ENCODE assay signal across 27 mouse cellular contexts in the genomic region with DNA sequence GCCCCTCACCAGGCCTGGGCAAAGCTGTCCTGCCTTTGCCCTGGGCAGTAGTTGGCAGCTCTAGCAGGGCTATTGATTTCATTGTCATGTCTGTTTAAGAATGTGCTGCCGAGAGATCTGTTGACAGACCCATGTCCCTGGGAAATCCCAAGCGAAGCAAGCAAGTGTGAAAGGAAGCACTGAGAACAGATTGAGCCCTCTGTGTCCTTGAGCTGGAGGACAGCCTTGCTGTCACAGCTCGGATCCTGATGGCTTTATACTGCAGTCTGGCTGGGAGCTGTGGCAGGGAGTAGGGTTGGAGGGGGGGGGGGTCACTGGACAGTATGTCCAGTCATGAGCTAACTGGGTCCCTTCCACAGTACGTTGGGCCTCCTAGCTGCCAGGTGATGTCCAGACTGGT. TPM values are rescaled to one million over a fixed set of nuclear protein-coding genes. Genes with fewer than 3 reads are reported as not detected.
DNase-seq lines count a peak whose midpoint lies in the region; ATAC-seq and TF ChIP-seq lines count a peak whose summit lies in the region.
"Had no signal": no experiment of that assay in that cellular context is flagged by ENCODE, and none has a peak within 500 bp of the region (broad histone marks: within the 10 kb centered on the region; RNA-seq: fewer than 3 reads in every experiment).

No protein-coding gene starts in this region.

- WGBS in forebrain, embryonic 15.5 days = 65% methylated on average over 4 of the region's 4 CpGs
- 75% methylated on average over 4 of the region's 4 CpGs for WGBS in forebrain, embryonic 12.5 days

- no peaks in the 10 kb centered on the region for H3K27me3 ChIP-seq in forebrain, embryonic 15.5 days
- peaks cover 19% of the 10 kb centered on the region for H3K27me3 ChIP-seq in forebrain, embryonic 12.5 days
- H3K27me3 ChIP-seq: embryonic facial prominence, embryonic 12.5 days; heart, embryonic 15.5 days; midbrain, embryonic 12.5 days; neural tube, embryonic 13.5 days; stomach, embryonic 15.5 days had no signal

- no peak overlapping the region for H3K4me2 ChIP-seq in forebrain, embryonic 15.5 days (replicated peaks)
- H3K4me2 ChIP-seq in forebrain, embryonic 12.5 days = no peak overlapping the region
- H3K4me2 ChIP-seq: embryonic facial prominence, embryonic 12.5 days; heart, embryonic 15.5 days; lung, embryonic 14.5 days; midbrain, embryonic 12.5 days; neural tube, embryonic 13.5 days; stomach, embryonic 15.5 days had no signal

- peak overlapping the region; percentile 81; the same call in 1 of the 2 replicates for H3K27ac ChIP-seq in forebrain, embryonic 15.5 days (replicated peaks)
- H3K27ac ChIP-seq in forebrain, embryonic 12.5 days = no peak overlapping the region; the same call in 1 of the 2 replicates
- H3K27ac ChIP-seq in layer of hippocampus, adult 2 months = peak overlapping the region; percentile 93
- H3K27ac ChIP-seq: embryonic facial prominence, embryonic 12.5 days; heart, adult 2 months; heart, embryonic 15.5 days; liver, embryonic 14.5 days; midbrain, embryonic 12.5 days; stomach, embryonic 15.5 days had no signal

- H3K4me1 ChIP-seq in forebrain, embryonic 15.5 days = peaks cover 33% of the 10 kb centered on the region
- peaks cover 19% of the 10 kb centered on the region for H3K4me1 ChIP-seq in forebrain, embryonic 12.5 days

- H3K9ac ChIP-seq in forebrain, embryonic 15.5 days (replicated peaks) = no peak overlapping the region
- H3K9ac ChIP-seq in forebrain, embryonic 12.5 days = no peak overlapping the region
- H3K9ac ChIP-seq: embryonic facial prominence, embryonic 12.5 days; heart, embryonic 15.5 days; liver, embryonic 14.5 days; lung, embryonic 14.5 days; midbrain, embryonic 12.5 days; neural tube, embryonic 13.5 days; stomach, embryonic 15.5 days had no signal

- no peak for TF ChIP-seq CTCF in layer of hippocampus, adult 2 months (conservative IDR thresholded peaks at IDR 0.05)

- no peak for DNase-seq in layer of hippocampus, adult 2 months (ENCODE audit: low spot score in 2 of 2)
- DNase-seq in layer of hippocampus, postnatal 25 days (ENCODE audit: extremely low spot score in 1 of 2, low spot score in 1 of 2) = no peak
- DNase-seq in adrenal gland, postnatal 10 days = peak; percentile 37
- peak; percentile 28 to 64 for DNase-seq in adrenal gland, postnatal 36 days
- no peak for DNase-seq in testis, postnatal 10 days (ENCODE audit: low spot score)
- DNase-seq: gastrocnemius, postnatal 36 days; heart, adult 2 months; kidney, adult 9 months; kidney, postnatal 14 days; lung, embryonic 14.5 days; right cerebral cortex, adult 18-20 months; thymus, adult 18-20 months; thymus, postnatal 36 days had no signal

- no peaks in the 10 kb centered on the region for H3K36me3 ChIP-seq in forebrain, embryonic 15.5 days
- H3K36me3 ChIP-seq in forebrain, embryonic 12.5 days (replicated peaks) = no peaks in the 10 kb centered on the region
- H3K36me3 ChIP-seq: embryonic facial prominence, embryonic 12.5 days; heart, embryonic 15.5 days; midbrain, embryonic 12.5 days; neural tube, embryonic 13.5 days; stomach, embryonic 15.5 days had no signal

- no peak for ATAC-seq in forebrain, embryonic 15.5 days (replicated peaks)
- ATAC-seq in forebrain, embryonic 12.5 days (ENCODE audit: low FRiP score) = no peak

- no peak overlapping the region for H3K4me3 ChIP-seq in forebrain, embryonic 15.5 days
- H3K4me3 ChIP-seq in forebrain, embryonic 12.5 days (replicated peaks) = no peak overlapping the region
- H3K4me3 ChIP-seq in layer of hippocampus, adult 2 months = no peak overlapping the region
- H3K4me3 ChIP-seq: embryonic facial prominence, embryonic 12.5 days; heart, adult 2 months; heart, embryonic 15.5 days; midbrain, embryonic 12.5 days; myocyte; neural tube, embryonic 13.5 days; stomach, embryonic 15.5 days had no signal

- no peaks in the 10 kb centered on the region for H3K9me3 ChIP-seq in forebrain, embryonic 15.5 days
- H3K9me3 ChIP-seq in forebrain, embryonic 12.5 days = no peaks in the 10 kb centered on the region
- H3K9me3 ChIP-seq: embryonic facial prominence, embryonic 12.5 days; heart, embryonic 15.5 days; midbrain, embryonic 12.5 days; neural tube, embryonic 13.5 days; stomach, embryonic 15.5 days had no signal

RNA-seq across cellular contexts. Expression of a gene that starts 13.0 kb away (rescaled TPM):
- polyA plus RNA-seq in forebrain, embryonic 15.5 days (2015; fragmentation: Nextera tagmentation; extraction: Ambion mirVana) = 0.20 and 0.29 TPM in 2 replicates
- polyA plus RNA-seq in forebrain, embryonic 12.5 days (2016; fragmentation: Nextera tagmentation; extraction: Ambion mirVana) = 0.13 and 0.18 TPM in 2 replicates
- total RNA-seq in layer of hippocampus, adult 2 months (2021) = 1 to 10 TPM; 2.1 to 2.7 TPM
- total RNA-seq in layer of hippocampus, postnatal 25 days (2021) = 1 to 10 TPM in 1 of 2 experiments, under 1 TPM in 1; 0.66 to 2.3 TPM
- total RNA-seq in adrenal gland, postnatal 10 days (2021) = under 1 TPM in 1 of 2 experiments, not detected in 1; 0.27 TPM
- under 1 TPM in 1 of 2 experiments, not detected in 1; 0.10 TPM for total RNA-seq in adrenal gland, postnatal 36 days (2021)
- total RNA-seq: hematopoietic stem cell, adult 5-6 weeks; megakaryocyte, adult 5-6 weeks; MEL had no signal
- polyA plus RNA-seq: C2C12; embryonic facial prominence, embryonic 12.5 days; forebrain, embryonic 11.5 days; liver, embryonic 14.5 days; lung, embryonic 14.5 days had no signal

RNA-seq across cellular contexts. Expression of a gene that starts 41.8 kb away (rescaled TPM):
- 15.4 and 17.6 TPM in 2 replicates for polyA plus RNA-seq in forebrain, embryonic 15.5 days (2015; fragmentation: Nextera tagmentation; extraction: Ambion mirVana)
- polyA plus RNA-seq in forebrain, embryonic 12.5 days (2016; fragmentation: Nextera tagmentation; extraction: Ambion mirVana) = 12.8 and 15.0 TPM in 2 replicates
- 10 to 100 TPM; 62.0 to 62.9 TPM for total RNA-seq in layer of hippocampus, adult 2 months (2021)
- total RNA-seq in layer of hippocampus, postnatal 25 days (2021) = 10 to 100 TPM; 47.3 to 56.3 TPM
- total RNA-seq in adrenal gland, postnatal 10 days (2021) = 10 to 100 TPM; 20.1 to 32.3 TPM
- total RNA-seq in adrenal gland, postnatal 36 days (2021) = 10 to 100 TPM; 26.5 to 29.5 TPM

Comparison
In these comparisons a context has a peak if more than half of its experiments do, and no peak if none do; other contexts are left out.
1. DNase-seq: peak in adrenal gland, postnatal 10 days (single experiment) and adrenal gland, postnatal 36 days (2 of 2); none in layer of hippocampus, adult 2 months (0 of 2), layer of hippocampus, postnatal 25 days (0 of 2) and testis, postnatal 10 days (single experiment).